Mouse (Mus musculus): Measurements from ENCODE around the gene Msi2. TPM values are rescaled to one million over a fixed set of nuclear protein-coding genes. Genes with fewer than 3 reads are reported as not detected.

The Msi2 gene
- total and polyA plus RNA-seq, 3 experiments: 36.5 to 197 (median 144) TPM

DNA sequence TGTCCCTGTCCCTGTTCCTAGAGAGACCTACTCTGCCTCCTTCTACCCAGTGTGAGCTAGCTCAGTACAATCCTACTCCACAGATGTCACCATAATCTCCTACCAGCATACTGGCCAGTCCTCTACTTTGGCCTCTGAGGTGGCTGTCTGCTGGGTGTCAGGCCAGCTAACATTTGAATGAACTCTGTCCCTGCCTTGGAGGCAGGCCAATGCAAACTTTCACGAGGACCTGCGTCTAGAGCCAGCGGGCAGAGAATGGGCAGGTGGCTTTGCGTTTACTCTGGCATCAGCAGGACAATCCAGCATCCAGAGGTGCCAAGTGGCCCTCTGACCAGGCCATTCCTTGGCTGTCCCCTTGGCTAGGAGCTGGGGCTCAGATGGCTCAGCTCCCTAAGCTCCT, 331.4 kb downstream of the Msi2 start:
- Histone ChIP-seq H3K4me1 (ENCODE audit: insufficient read depth, low read depth, low read length) (no peaks in the 10 kb centered on the region), H3K9me3 (replicated peaks) (no peaks in the 10 kb centered on the region), H3K27me3 (ENCODE audit: insufficient read depth, low read length) (no peaks in the 10 kb centered on the region), H3K36me3 (replicated peaks) (peaks cover 91% of the 10 kb centered on the region), H3K4me3 (ENCODE audit: low read depth, low read length) (no peak overlapping the region)
- no peak for ATAC-seq (ENCODE audit: extremely low read depth, insufficient number of reproducible peaks, low FRiP score, poor library complexity, severe bottlenecking)
- TF ChIP-seq GATA1 (IDR thresholded peaks at IDR 0.05; ENCODE audit: borderline replicate concordance, low read length) (no peak), GATA2 (IDR thresholded peaks at IDR 0.05; ENCODE audit: borderline replicate concordance, low read depth, low read length) (no peak), POLR2AphosphoS5 (IDR thresholded peaks at IDR 0.05; ENCODE audit: insufficient replicate concordance, low read depth, low read length) (no peak), TAL1 (conservative IDR thresholded peaks at IDR 0.05; ENCODE audit: low read depth, low read length) (no peak), CTCF (IDR thresholded peaks at IDR 0.05; ENCODE audit: low read depth, low read length) (no peak)
- DNase-seq (ENCODE audit: low spot score): no peak

DNA sequence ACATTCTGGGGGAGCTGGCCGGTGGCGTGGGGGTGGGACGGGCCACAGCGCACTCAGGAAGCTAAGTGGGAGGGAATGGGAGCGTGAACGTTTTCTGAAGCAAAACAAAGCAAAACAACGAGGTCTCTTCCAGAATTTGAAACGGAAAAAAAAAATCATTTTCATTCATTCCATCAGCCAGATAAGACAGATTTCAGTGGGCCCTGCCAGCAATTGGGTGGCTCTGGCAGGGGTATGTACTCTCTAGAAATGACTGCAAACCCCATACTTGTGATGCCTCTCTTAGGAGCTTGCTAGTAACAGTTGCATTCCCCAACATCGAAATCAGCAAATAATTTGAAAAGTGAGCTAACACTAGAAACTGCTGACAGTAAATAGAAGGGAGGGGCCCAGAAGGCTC, 335.9 kb downstream of the Msi2 start:
- Histone ChIP-seq H3K27me3 (ENCODE audit: insufficient read depth, low read length) (no peaks in the 10 kb centered on the region), H3K4me1 (ENCODE audit: insufficient read depth, low read depth, low read length) (no peaks in the 10 kb centered on the region), H3K9me3 (replicated peaks) (no peaks in the 10 kb centered on the region), H3K36me3 (replicated peaks) (peaks cover 99% of the 10 kb centered on the region), H3K4me3 (ENCODE audit: low read depth, low read length) (no peak overlapping the region)
- TF ChIP-seq TAL1 (conservative IDR thresholded peaks at IDR 0.05; ENCODE audit: low read depth, low read length): no peak
- TF ChIP-seq CTCF (IDR thresholded peaks at IDR 0.05; ENCODE audit: low read depth, low read length): no peak
- no peak for TF ChIP-seq POLR2AphosphoS5 (IDR thresholded peaks at IDR 0.05; ENCODE audit: insufficient replicate concordance, low read depth, low read length)
- no peak for TF ChIP-seq GATA1 (IDR thresholded peaks at IDR 0.05; ENCODE audit: borderline replicate concordance, low read length)
- TF ChIP-seq GATA2 (IDR thresholded peaks at IDR 0.05; ENCODE audit: borderline replicate concordance, low read depth, low read length): no peak
- no peak for DNase-seq (ENCODE audit: low spot score)
- ATAC-seq (ENCODE audit: extremely low read depth, insufficient number of reproducible peaks, low FRiP score, poor library complexity, severe bottlenecking): no peak

DNA sequence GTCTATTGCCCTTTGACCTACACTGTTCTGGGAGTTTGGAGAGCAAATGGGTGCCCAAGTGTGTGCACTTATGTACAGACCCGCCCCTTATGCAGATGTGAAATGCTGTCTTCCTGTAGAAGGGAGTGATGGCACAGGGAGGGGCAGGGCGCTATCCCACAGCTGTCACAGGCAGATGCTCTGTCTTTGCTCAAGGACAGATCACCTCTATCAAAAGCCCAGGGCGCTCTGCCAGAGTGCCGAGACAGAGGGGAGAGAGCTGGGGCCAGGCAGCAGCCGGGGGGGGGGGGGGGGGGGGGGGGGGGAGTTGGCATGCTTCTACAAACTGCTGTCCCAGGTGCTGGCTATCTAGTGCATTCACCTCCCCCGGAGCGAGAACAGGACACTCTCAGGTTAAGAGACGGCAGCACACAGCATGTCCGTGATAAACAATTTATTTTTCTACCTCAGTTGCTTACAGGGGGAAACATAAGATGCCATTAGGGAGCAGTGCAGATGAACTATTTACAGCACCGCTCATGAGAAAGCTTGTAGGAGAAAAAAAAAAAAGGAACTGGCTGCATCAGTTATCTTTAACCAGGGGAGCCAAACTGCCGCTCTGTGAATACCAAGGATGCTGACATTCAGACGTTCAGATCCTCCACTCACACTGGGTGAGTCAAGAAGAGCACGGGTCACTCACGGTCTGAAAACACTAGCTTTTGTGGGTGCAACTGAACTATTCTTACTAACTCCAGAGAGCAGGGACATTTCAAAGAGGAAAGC, 337.0 kb downstream of the Msi2 start:
- DNase-seq (ENCODE audit: low spot score): no peak
- TF ChIP-seq POLR2AphosphoS5 (IDR thresholded peaks at IDR 0.05; ENCODE audit: insufficient replicate concordance, low read depth, low read length): no peak
- no peak for TF ChIP-seq GATA1 (IDR thresholded peaks at IDR 0.05; ENCODE audit: borderline replicate concordance, low read length)
- no peak for TF ChIP-seq GATA2 (IDR thresholded peaks at IDR 0.05; ENCODE audit: borderline replicate concordance, low read depth, low read length)
- TF ChIP-seq CTCF (IDR thresholded peaks at IDR 0.05; ENCODE audit: low read depth, low read length): no peak
- no peak for TF ChIP-seq TAL1 (conservative IDR thresholded peaks at IDR 0.05; ENCODE audit: low read depth, low read length)
- Histone ChIP-seq H3K4me3 (ENCODE audit: low read depth, low read length) (no peak overlapping the region), H3K27me3 (ENCODE audit: insufficient read depth, low read length) (no peaks in the 10 kb centered on the region), H3K9me3 (replicated peaks) (no peaks in the 10 kb centered on the region), H3K4me1 (ENCODE audit: insufficient read depth, low read depth, low read length) (no peaks in the 10 kb centered on the region), H3K36me3 (replicated peaks) (peaks cover 99% of the 10 kb centered on the region)
- no peak for ATAC-seq (ENCODE audit: extremely low read depth, insufficient number of reproducible peaks, low FRiP score, poor library complexity, severe bottlenecking)

- TF ChIP-seq CTCF (IDR thresholded peaks at IDR 0.05; ENCODE audit: low read depth, low read length): no peak
- TF ChIP-seq GATA2 (IDR thresholded peaks at IDR 0.05; ENCODE audit: borderline replicate concordance, low read depth, low read length): no peak
- TF ChIP-seq POLR2AphosphoS5 (IDR thresholded peaks at IDR 0.05; ENCODE audit: insufficient replicate concordance, low read depth, low read length): no peak
- TF ChIP-seq GATA1 (IDR thresholded peaks at IDR 0.05; ENCODE audit: borderline replicate concordance, low read length): no peak
- TF ChIP-seq TAL1 (conservative IDR thresholded peaks at IDR 0.05; ENCODE audit: low read depth, low read length): no peak
- Histone ChIP-seq H3K27me3 (ENCODE audit: insufficient read depth, low read length) (no peaks in the 10 kb centered on the region), H3K4me3 (ENCODE audit: low read depth, low read length) (no peak overlapping the region), H3K9me3 (replicated peaks) (no peaks in the 10 kb centered on the region), H3K4me1 (ENCODE audit: insufficient read depth, low read depth, low read length) (no peaks in the 10 kb centered on the region), H3K36me3 (replicated peaks) (peaks cover 99% of the 10 kb centered on the region)
- no peak for ATAC-seq (ENCODE audit: extremely low read depth, insufficient number of reproducible peaks, low FRiP score, poor library complexity, severe bottlenecking)
- no peak for DNase-seq (ENCODE audit: low spot score)
Observed at GRCm38 (mm10) chr11:88379635-88380034, 338.7 kb downstream of the Msi2 start.

- H3K27me3 ChIP-seq (ENCODE audit: insufficient read depth, low read length): no peaks in the 10 kb centered on the region
- H3K36me3 ChIP-seq (replicated peaks): peaks cover 99% of the 10 kb centered on the region
- ATAC-seq (ENCODE audit: extremely low read depth, insufficient number of reproducible peaks, low FRiP score, poor library complexity, severe bottlenecking): no peak
Observed at GRCm38 (mm10) chr11:88378686-88379339, 339.5 kb downstream of the Msi2 start.

DNA sequence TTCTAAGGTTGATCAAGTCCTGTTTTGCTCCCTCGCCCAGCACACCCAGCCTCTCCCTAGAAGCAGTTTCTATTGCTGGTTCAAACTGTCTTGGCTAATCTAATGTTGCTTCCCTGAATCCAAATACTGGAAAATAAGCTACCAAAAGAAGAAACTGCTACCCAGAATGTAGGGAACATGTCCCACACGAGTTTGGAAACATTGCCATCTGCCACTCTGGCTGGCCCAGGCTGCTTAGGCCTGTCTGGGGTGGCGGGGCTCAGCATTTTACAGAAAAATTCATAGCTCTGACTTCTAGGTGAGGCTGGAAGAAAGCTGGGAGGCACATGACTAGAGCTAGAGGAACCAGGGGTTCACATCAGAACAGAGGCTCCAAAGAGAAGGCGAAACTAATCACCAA, 345.7 kb downstream of the Msi2 start:
- DNase-seq (ENCODE audit: low spot score): no peak
- Histone ChIP-seq H3K36me3 (replicated peaks) (peaks cover 88% of the 10 kb centered on the region), H3K4me3 (ENCODE audit: low read depth, low read length) (no peak overlapping the region), H3K4me1 (ENCODE audit: insufficient read depth, low read depth, low read length) (0 out of 2 replicates have a peak, but pooled peaks cover 6% of the 10 kb centered on the region), H3K27me3 (ENCODE audit: insufficient read depth, low read length) (no peaks in the 10 kb centered on the region), H3K9me3 (replicated peaks) (no peaks in the 10 kb centered on the region)
- ATAC-seq (ENCODE audit: extremely low read depth, insufficient number of reproducible peaks, low FRiP score, poor library complexity, severe bottlenecking): no peak
- TF ChIP-seq POLR2AphosphoS5 (IDR thresholded peaks at IDR 0.05; ENCODE audit: insufficient replicate concordance, low read depth, low read length) (no peak), GATA1 (IDR thresholded peaks at IDR 0.05; ENCODE audit: borderline replicate concordance, low read length) (no peak), CTCF (IDR thresholded peaks at IDR 0.05; ENCODE audit: low read depth, low read length) (no peak), GATA2 (IDR thresholded peaks at IDR 0.05; ENCODE audit: borderline replicate concordance, low read depth, low read length) (no peak), TAL1 (conservative IDR thresholded peaks at IDR 0.05; ENCODE audit: low read depth, low read length) (no peak)

More at GRCm38 (mm10) chr11:88378686-88379339, 339.5 kb downstream of the Msi2 start:
- Histone ChIP-seq H3K4me1 (ENCODE audit: insufficient read depth, low read depth, low read length) (no peaks in the 10 kb centered on the region), H3K9me3 (replicated peaks) (no peaks in the 10 kb centered on the region), H3K4me3 (ENCODE audit: low read depth, low read length) (no peak overlapping the region)
- no peak for DNase-seq (ENCODE audit: low spot score)
- no peak for TF ChIP-seq POLR2AphosphoS5 (IDR thresholded peaks at IDR 0.05; ENCODE audit: insufficient replicate concordance, low read depth, low read length)
- no peak for TF ChIP-seq GATA2 (IDR thresholded peaks at IDR 0.05; ENCODE audit: borderline replicate concordance, low read depth, low read length)
- TF ChIP-seq CTCF (IDR thresholded peaks at IDR 0.05; ENCODE audit: low read depth, low read length): no peak
- no peak for TF ChIP-seq TAL1 (conservative IDR thresholded peaks at IDR 0.05; ENCODE audit: low read depth, low read length)
